Mouse (Mus musculus) cerebellum, adult 2 months (tissue): Measurements from ENCODE around the gene Tet2. TPM values are rescaled to one million over a fixed set of nuclear protein-coding genes. Genes with fewer than 3 reads are reported as not detected.

Source experiments
- DNase-seq, 2 experiments: peaks; one replicate each; pipeline ENCODE4 v3.0.0; 2021
- H3K27ac ChIP-seq: fragments of 200-500 bp; 2 replicates; pipeline ENCODE4 v1.5.1; 2012; ENCODE audit warnings: low read length, control low read depth, inconsistent platforms; ENCODE audit not compliant: insufficient read depth
- H3K27me3 ChIP-seq: fragments of 200-500 bp; 2 replicates; pipeline ENCODE4 v1.6.1; 2012; ENCODE audit warnings: inconsistent platforms, mild to moderate bottlenecking, low read length, moderate library complexity; ENCODE audit not compliant: control insufficient read depth, insufficient read depth
- H3K4me1 ChIP-seq: fragments of 200-500 bp; 2 replicates; pipeline ENCODE4 v1.6.1; 2011; ENCODE audit warnings: low read length; ENCODE audit not compliant: control insufficient read depth, insufficient read depth
- H3K4me3 ChIP-seq: fragments of 200-500 bp; replicated peaks from 2 replicates; pipeline ENCODE3; 2011; ENCODE audit warnings: mild to moderate bottlenecking, low read depth, low read length, control low read depth; ENCODE audit not compliant: insufficient read depth
- CTCF ChIP-seq: fragments of 200-500 bp; IDR thresholded peaks from 2 replicates; pipeline ENCODE4 v1.5.1; 2011; ENCODE audit warnings: low read depth, mild to moderate bottlenecking, control low read depth, low read length, moderate library complexity, borderline replicate concordance; ENCODE audit not compliant: insufficient read depth
- POLR2A ChIP-seq: fragments of 200-500 bp; IDR thresholded peaks from 2 replicates; pipeline ENCODE4 v1.6.1; 2011; ENCODE audit warnings: low read length, control low read depth, borderline replicate concordance; ENCODE audit not compliant: insufficient read depth
- WGBS: fragments of 180-500 bp; shearing (Covaris S2); methylation state at CpG from one replicate; pipeline ENCODE4 v1.1.7; 2018; 5-methylcytosine and 5-hydroxymethylcytosine counted together
- polyA plus RNA-seq: library from polyadenylated mRNA; depleted of rRNA; stranded (reverse); fragments of >200 nt; gene quantifications from 2 replicates; pipeline ENCODE4 v1.2.3, GENCODE M21; 2012

Gene Tet2
- polyA plus RNA-seq, 1 experiment, result 19.0 TPM

DNA sequence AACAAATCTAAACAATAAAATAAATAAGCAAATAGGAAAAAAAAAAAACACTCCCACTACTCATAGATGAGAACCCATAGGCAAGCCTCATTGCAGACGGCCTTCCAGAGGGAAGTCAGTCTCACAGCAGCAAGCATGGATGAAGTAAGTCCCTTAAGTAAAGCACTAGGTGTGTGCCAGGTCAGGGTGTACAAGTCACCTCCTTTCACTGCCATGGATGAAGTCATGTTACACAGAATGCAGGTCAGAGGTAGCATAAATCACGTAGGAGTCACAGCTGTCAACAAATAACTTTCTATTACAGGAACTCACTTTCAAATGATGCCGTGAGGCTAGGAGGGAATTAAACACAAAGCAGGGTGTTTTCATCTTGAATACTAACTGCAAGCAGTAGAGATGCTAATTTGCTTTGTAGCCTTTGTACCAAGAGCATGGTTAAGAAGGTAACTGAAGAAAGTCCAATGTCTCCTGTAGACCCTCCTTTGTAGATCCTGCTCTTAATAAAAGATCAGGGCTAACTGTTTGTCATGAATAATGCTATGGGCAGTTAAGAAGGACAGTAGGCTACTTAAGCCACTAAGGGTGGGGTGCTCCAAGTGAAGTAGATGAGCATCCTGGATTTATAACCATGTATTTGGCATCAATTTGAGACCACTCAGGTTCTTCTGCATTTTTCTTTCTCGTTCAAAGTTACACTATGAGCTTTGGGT lies 20.4 kb downstream of the Tet2 start:
- 91% methylated on average over 4 of the region's 4 CpGs for WGBS
- no peak for TF ChIP-seq POLR2A
- no peak for TF ChIP-seq CTCF
- Histone ChIP-seq H3K4me1 (no peaks in the 10 kb centered on the region), H3K27me3 (no peaks in the 10 kb centered on the region), H3K4me3 (no peak overlapping the region), H3K27ac (no peak overlapping the region)
- DNase-seq, result no peak

GRCm38 (mm10) chr3:133523191-133523590 lies 21.7 kb downstream of the Tet2 start:
- H3K4me3 ChIP-seq, result no peak overlapping the region
- no peak overlapping the region for H3K27ac ChIP-seq
- H3K4me1 ChIP-seq, result no peaks in the 10 kb centered on the region
- 95% methylated on average over 6 of the region's 6 CpGs for WGBS
- no peaks in the 10 kb centered on the region for H3K27me3 ChIP-seq
- TF ChIP-seq POLR2A, result no peak
- no peak for TF ChIP-seq CTCF
- DNase-seq, result no peak

DNA sequence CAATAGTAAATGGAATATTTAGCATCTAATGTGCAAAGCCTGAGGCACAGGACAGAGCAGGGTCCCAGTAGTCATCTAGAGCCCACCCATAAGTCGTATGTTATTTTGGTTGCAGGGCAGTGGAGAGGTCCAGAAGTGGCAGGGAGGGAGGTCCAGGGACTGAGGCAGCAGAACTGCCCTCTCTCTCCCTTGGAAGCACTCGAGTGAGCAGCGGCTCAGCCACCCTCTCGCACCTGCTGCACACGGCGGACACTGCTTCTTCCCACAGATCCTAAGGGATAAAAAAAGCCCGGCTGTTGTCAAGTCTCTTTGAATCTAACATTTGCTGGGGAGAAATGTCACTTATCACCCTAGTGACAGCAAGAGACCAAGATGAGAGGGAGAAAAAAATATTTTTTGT lies 22.6 kb downstream of the Tet2 start:
- Histone ChIP-seq H3K27ac (no peak overlapping the region), H3K4me1 (peaks cover 3% of the 10 kb centered on the region; the same call in 1 of the 2 replicates), H3K27me3 (no peaks in the 10 kb centered on the region), H3K4me3 (no peak overlapping the region)
- no peak for DNase-seq
- no peak for TF ChIP-seq CTCF
- TF ChIP-seq POLR2A, result no peak
- WGBS, result 50% methylated on average over 7 of the region's 7 CpGs

GRCm38 (mm10) chr3:133518801-133519200 lies 26.1 kb downstream of the Tet2 start:
- Histone ChIP-seq H3K27ac (no peak overlapping the region), H3K27me3 (no peaks in the 10 kb centered on the region), H3K4me3 (no peak overlapping the region), H3K4me1 (peaks cover 5% of the 10 kb centered on the region)
- DNase-seq, result no peak
- 86% methylated on average over 3 of the region's 3 CpGs for WGBS
- TF ChIP-seq CTCF (no peak), POLR2A (no peak)

- no peak overlapping the region for H3K27ac ChIP-seq
- no peak overlapping the region for H3K4me3 ChIP-seq
- WGBS, result 79% methylated on average over 6 of the region's 6 CpGs
- TF ChIP-seq CTCF (no peak), POLR2A (no peak)
- H3K4me1 ChIP-seq, result peaks cover 5% of the 10 kb centered on the region
- no peak for DNase-seq
- H3K27me3 ChIP-seq, result no peaks in the 10 kb centered on the region
These were observed 26.8 kb downstream of the Tet2 start for GRCm38 (mm10) chr3:133518116-133518515.

- TF ChIP-seq CTCF (no peak), POLR2A (no peak)
- Histone ChIP-seq H3K27ac (no peak overlapping the region), H3K4me3 (no peak overlapping the region), H3K4me1 (peaks cover 5% of the 10 kb centered on the region), H3K27me3 (no peaks in the 10 kb centered on the region)
- 51% methylated on average over 6 of the region's 6 CpGs for WGBS
- DNase-seq, result no peak
These were observed 27.5 kb downstream of the Tet2 start for GRCm38 (mm10) chr3:133517406-133517805.

DNA sequence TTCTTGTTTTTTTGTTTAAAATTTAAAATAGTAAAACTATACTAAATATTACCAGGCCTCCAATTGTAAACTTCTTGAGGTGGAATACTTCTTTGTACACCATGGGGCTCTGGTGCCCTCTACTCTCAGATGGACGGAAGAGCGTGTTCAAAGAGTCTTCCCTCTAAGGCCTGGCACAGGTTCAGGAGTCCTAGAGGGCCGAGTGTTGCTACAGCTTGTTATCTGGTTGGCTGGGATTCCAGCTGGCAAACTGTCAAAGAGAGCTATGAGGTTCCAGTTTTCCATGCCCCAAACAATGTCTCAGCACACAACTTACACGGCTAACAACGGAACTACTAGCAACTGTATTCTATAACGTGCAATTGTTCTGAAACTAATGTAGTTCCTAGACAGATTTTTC lies 28.8 kb downstream of the Tet2 start:
- no peak for TF ChIP-seq CTCF
- TF ChIP-seq POLR2A, result no peak
- Histone ChIP-seq H3K4me3 (no peak overlapping the region), H3K4me1 (peaks cover 5% of the 10 kb centered on the region), H3K27ac (no peak overlapping the region), H3K27me3 (no peaks in the 10 kb centered on the region)
- WGBS, result 9% methylated on average over 6 of the region's 6 CpGs
- DNase-seq, result peak; percentile 48 to 72

- WGBS, result 97% methylated on average over 8 of the region's 8 CpGs
- H3K4me3 ChIP-seq, result no peak overlapping the region
- H3K4me1 ChIP-seq, result peaks cover 5% of the 10 kb centered on the region
- H3K27me3 ChIP-seq, result no peaks in the 10 kb centered on the region
- DNase-seq, result no peak
- TF ChIP-seq POLR2A (no peak), CTCF (no peak)
- H3K27ac ChIP-seq, result no peak overlapping the region
These were observed 29.6 kb downstream of the Tet2 start for GRCm38 (mm10) chr3:133515204-133515969.
